Comparison of ENCODE assay signal across 9 mouse cellular contexts in genomic region chr5:137532808-137533116, GRCm38 (mm10). TPM values are rescaled to one million over a fixed set of nuclear protein-coding genes. Genes with fewer than 3 reads are reported as not detected.
DNase-seq lines count a peak whose midpoint lies in the region; ATAC-seq and TF ChIP-seq lines count a peak whose summit lies in the region.
"Had no signal": no experiment of that assay in that cellular context is flagged by ENCODE, and none has a peak within 500 bp of the region (broad histone marks: within the 10 kb centered on the region; RNA-seq: fewer than 3 reads in every experiment).

No protein-coding gene starts in this region.

- no peak for TF ChIP-seq CTCF in Patski (IDR thresholded peaks at IDR 0.05)

- WGBS in heart, embryonic 15.5 days = 0% methylated on average over 9 of the region's 12 CpGs
- 0% methylated on average over 10 of the region's 12 CpGs for WGBS in hindbrain, embryonic 11.5 days
- WGBS in midbrain, embryonic 10.5 days = 0% methylated on average over 10 of the region's 12 CpGs

- in situ Hi-C loops in Patski (cut with MboI; ENCODE audit: low pct_unique_long_range_greater_than_20kb) = loop anchor here (5.0 kb wide), 3 partner anchors 70 to 230 kb away; partner anchors contain the start of gene Mospd3

- POLR2A ChIA-PET in Patski (lab: Charles Lee) = interaction anchor here (0.6 to 3.2 kb wide), 5 partner anchors 9 to 103 kb away, joined by 3 to 12 read pairs (median 5); partner anchors contain the start of gene Mospd3

- H3K4me3 ChIP-seq in heart, embryonic 15.5 days = peak overlapping the region; percentile 82
- H3K4me3 ChIP-seq in hindbrain, embryonic 11.5 days (ENCODE audit: low read depth, low read length) = peak overlapping the region; percentile 88
- H3K4me3 ChIP-seq in midbrain, embryonic 10.5 days = peak overlapping the region; percentile 95

- H3K4me2 ChIP-seq in heart, embryonic 15.5 days = peak overlapping the region; percentile 91
- peak overlapping the region; percentile 95 for H3K4me2 ChIP-seq in hindbrain, embryonic 11.5 days (replicated peaks; ENCODE audit: low read depth, low read length)

- H3K36me3 ChIP-seq in heart, embryonic 15.5 days = peaks cover 20% of the 10 kb centered on the region
- H3K36me3 ChIP-seq in hindbrain, embryonic 11.5 days (ENCODE audit: control insufficient read depth, insufficient read depth, low read length) = peaks cover 15% of the 10 kb centered on the region; the same call in 1 of the 2 replicates
- peaks cover 29% of the 10 kb centered on the region for H3K36me3 ChIP-seq in midbrain, embryonic 10.5 days

- CTCF ChIA-PET in Patski (lab: Charles Lee) = interaction anchor here (1.7 kb wide), 2 partner anchors 20 to 31 kb away, joined by 5 to 11 read pairs; partner anchors contain the start of gene Pop7

- H3K9me3 ChIP-seq in heart, embryonic 15.5 days (replicated peaks) = no peaks in the 10 kb centered on the region
- no peaks in the 10 kb centered on the region for H3K9me3 ChIP-seq in hindbrain, embryonic 11.5 days (ENCODE audit: control insufficient read depth, low read length)
- no peaks in the 10 kb centered on the region for H3K9me3 ChIP-seq in midbrain, embryonic 10.5 days (replicated peaks)

- ATAC-seq in heart, embryonic 15.5 days (replicated peaks; ENCODE audit: insufficient number of reproducible peaks, insufficient read depth, low FRiP score, low read depth) = peak; percentile 2; the same call in 1 of the 2 replicates
- ATAC-seq in Patski = peak; percentile 1
- ATAC-seq in hindbrain, embryonic 11.5 days (ENCODE audit: low FRiP score) = peak; percentile 6; the same call in 1 of the 2 replicates

- peak overlapping the region; percentile 94 for H3K27ac ChIP-seq in heart, embryonic 15.5 days
- peak overlapping the region; percentile 97 for H3K27ac ChIP-seq in hindbrain, embryonic 11.5 days (ENCODE audit: low read depth, low read length)
- peak overlapping the region; percentile 99 for H3K27ac ChIP-seq in midbrain, embryonic 10.5 days (replicated peaks)

- H3K27me3 ChIP-seq in heart, embryonic 15.5 days = no peaks in the 10 kb centered on the region
- H3K27me3 ChIP-seq in Patski = no peaks in the 10 kb centered on the region
- no peaks in the 10 kb centered on the region for H3K27me3 ChIP-seq in hindbrain, embryonic 11.5 days (ENCODE audit: control insufficient read depth, insufficient read depth, low read length)
- H3K27me3 ChIP-seq in midbrain, embryonic 10.5 days (ENCODE audit: low read depth, poor library complexity, severe bottlenecking) = no peaks in the 10 kb centered on the region

- peak overlapping the region; percentile 87 for H3K9ac ChIP-seq in heart, embryonic 15.5 days
- H3K9ac ChIP-seq in hindbrain, embryonic 11.5 days (ENCODE audit: low read depth, low read length) = peak overlapping the region; percentile 97

- no peak for DNase-seq in heart, adult 18-20 months
- no peak for DNase-seq in Patski (ENCODE audit: low read depth, low spot score)
- DNase-seq in hindbrain, embryonic 11.5 days (ENCODE audit: low spot score) = no peak
- DNase-seq in midbrain, embryonic 10.5 days (ENCODE audit: low spot score) = no peak
- DNase-seq in left cerebral cortex, adult 18-20 months (ENCODE audit: low spot score in 2 of 2) = no peak
- no peak for DNase-seq in thymus, postnatal 10 days (ENCODE audit: low spot score in 2 of 2)
- no peak for DNase-seq in ovary, postnatal 36 days (ENCODE audit: low spot score)

- peaks cover 35% of the 10 kb centered on the region for H3K4me1 ChIP-seq in heart, embryonic 15.5 days (replicated peaks)
- H3K4me1 ChIP-seq in hindbrain, embryonic 11.5 days (replicated peaks; ENCODE audit: control insufficient read depth, insufficient read depth, low read length) = peaks cover 8% of the 10 kb centered on the region; the same call in 1 of the 2 replicates
- peaks cover 50% of the 10 kb centered on the region for H3K4me1 ChIP-seq in midbrain, embryonic 10.5 days

RNA-seq across cellular contexts. Expression of gene Epo, which starts 0.3 kb away (rescaled TPM):
- polyA plus RNA-seq in heart, embryonic 15.5 days (2015; fragmentation: Nextera tagmentation; extraction: Ambion mirVana) = not detected in 2 replicates
- total RNA-seq in heart, adult 18-20 months (2021) = not detected
- polyA plus RNA-seq in Patski (2021) = not detected
- polyA plus RNA-seq in hindbrain, embryonic 11.5 days (2014; fragmentation: Nextera tagmentation; extraction: Ambion mirVana) = 0.38 and 1.1 TPM in 2 replicates
- polyA plus RNA-seq in midbrain, embryonic 10.5 days (2016; fragmentation: Nextera tagmentation; extraction: Ambion mirVana) = 2.6 and 5.5 TPM in 2 replicates
- total RNA-seq in left cerebral cortex, adult 18-20 months (2021) = not detected
- polyA plus RNA-seq: large intestine, adult 2 months had no signal

RNA-seq across cellular contexts. Expression of gene Gnb2, which starts 0.5 kb away (rescaled TPM):
- 244 and 306 TPM in 2 replicates for polyA plus RNA-seq in heart, embryonic 15.5 days (2015; fragmentation: Nextera tagmentation; extraction: Ambion mirVana)
- 100 to 1,000 TPM; 233 to 247 TPM for total RNA-seq in heart, adult 18-20 months (2021)
- polyA plus RNA-seq in Patski (2021) = 963 TPM
- 475 and 483 TPM in 2 replicates for polyA plus RNA-seq in hindbrain, embryonic 11.5 days (2014; fragmentation: Nextera tagmentation; extraction: Ambion mirVana)
- polyA plus RNA-seq in midbrain, embryonic 10.5 days (2016; fragmentation: Nextera tagmentation; extraction: Ambion mirVana) = 400 and 414 TPM in 2 replicates
- 100 to 1,000 TPM; 607 to 661 TPM for total RNA-seq in left cerebral cortex, adult 18-20 months (2021)

RNA-seq across cellular contexts. Expression of gene Gigyf1, which starts 14.4 kb away (rescaled TPM):
- 8.9 and 10.4 TPM in 2 replicates for polyA plus RNA-seq in heart, embryonic 15.5 days (2015; fragmentation: Nextera tagmentation; extraction: Ambion mirVana)
- total RNA-seq in heart, adult 18-20 months (2021) = 10 to 100 TPM; 31.2 to 32.5 TPM
- polyA plus RNA-seq in Patski (2021) = 55.9 TPM
- polyA plus RNA-seq in hindbrain, embryonic 11.5 days (2014; fragmentation: Nextera tagmentation; extraction: Ambion mirVana) = 10.6 and 15.4 TPM in 2 replicates
- 15.1 and 16.4 TPM in 2 replicates for polyA plus RNA-seq in midbrain, embryonic 10.5 days (2016; fragmentation: Nextera tagmentation; extraction: Ambion mirVana)
- 10 to 100 TPM; 62.3 to 65.6 TPM for total RNA-seq in left cerebral cortex, adult 18-20 months (2021)

RNA-seq across cellular contexts. Expression of gene Actl6b, which starts 20.6 kb away (rescaled TPM):
- polyA plus RNA-seq in heart, embryonic 15.5 days (2015; fragmentation: Nextera tagmentation; extraction: Ambion mirVana) = 0.13 and 2.1 TPM in 2 replicates
- not detected for total RNA-seq in heart, adult 18-20 months (2021)
- polyA plus RNA-seq in Patski (2021) = not detected
- 45.4 and 47.6 TPM in 2 replicates for polyA plus RNA-seq in hindbrain, embryonic 11.5 days (2014; fragmentation: Nextera tagmentation; extraction: Ambion mirVana)
- 9.4 and 27.5 TPM in 2 replicates for polyA plus RNA-seq in midbrain, embryonic 10.5 days (2016; fragmentation: Nextera tagmentation; extraction: Ambion mirVana)
- total RNA-seq in left cerebral cortex, adult 18-20 months (2021) = 100 to 1,000 TPM; 112 to 115 TPM

RNA-seq across cellular contexts. Expression of gene Pop7, which starts 30.4 kb away (rescaled TPM):
- 37.4 and 38.6 TPM in 2 replicates for polyA plus RNA-seq in heart, embryonic 15.5 days (2015; fragmentation: Nextera tagmentation; extraction: Ambion mirVana)
- total RNA-seq in heart, adult 18-20 months (2021) = 10 to 100 TPM; 13.9 to 15.0 TPM
- polyA plus RNA-seq in Patski (2021) = 43.2 TPM
- polyA plus RNA-seq in hindbrain, embryonic 11.5 days (2014; fragmentation: Nextera tagmentation; extraction: Ambion mirVana) = 55.2 and 60.6 TPM in 2 replicates
- 54.1 and 55.3 TPM in 2 replicates for polyA plus RNA-seq in midbrain, embryonic 10.5 days (2016; fragmentation: Nextera tagmentation; extraction: Ambion mirVana)
- 10 to 100 TPM; 31.3 to 33.3 TPM for total RNA-seq in left cerebral cortex, adult 18-20 months (2021)
